Mouse (Mus musculus) intestine, embryonic 16.5 days (tissue): Measurements from ENCODE around the gene Vwce. TPM values are rescaled to one million over a fixed set of nuclear protein-coding genes. Genes with fewer than 3 reads are reported as not detected.

Source experiments
- ATAC-seq: fragments of 200-750 bp; cut with Nextera tagmentation; 2 replicates; pipeline ENCODE4 v1.8.0; 2017; ENCODE audit warnings: moderate TSS enrichment, moderate library complexity
- H3K27ac ChIP-seq: fragments of 300-500 bp; sonication (generic); 2 replicates; pipeline ENCODE4 v1.5.1; 2014; ENCODE audit warnings: mild to moderate bottlenecking, low read length
- H3K27me3 ChIP-seq: fragments of 300-500 bp; sonication (generic); replicated peaks from 2 replicates; pipeline ENCODE4 v1.6.1; 2014; ENCODE audit warnings: low read length, control low read depth, mixed read lengths; ENCODE audit not compliant: control insufficient read depth, insufficient read depth
- H3K36me3 ChIP-seq: fragments of 300-500 bp; sonication (generic); 2 replicates; pipeline ENCODE4 v1.6.1; 2014; ENCODE audit warnings: low read length, control low read depth; ENCODE audit not compliant: control insufficient read depth, insufficient read depth
- H3K4me1 ChIP-seq: fragments of 300-500 bp; sonication (generic); 2 replicates; pipeline ENCODE4 v1.6.1; 2014; ENCODE audit warnings: low read length, control low read depth, mixed read lengths; ENCODE audit not compliant: control insufficient read depth, insufficient read depth
- H3K4me2 ChIP-seq: fragments of 300-500 bp; sonication (generic); 2 replicates; pipeline ENCODE4 v1.6.1; 2014; ENCODE audit warnings: low read depth, low read length, control low read depth
- H3K4me3 ChIP-seq: fragments of 300-500 bp; sonication (generic); 2 replicates; pipeline ENCODE4 v1.5.1; 2014; ENCODE audit warnings: mild to moderate bottlenecking, low read length
- H3K9ac ChIP-seq: fragments of 300-500 bp; sonication (generic); 2 replicates; pipeline ENCODE4 v1.6.1; 2014; ENCODE audit warnings: low read depth, low read length
- H3K9me3 ChIP-seq: fragments of 300-500 bp; sonication (generic); 2 replicates; pipeline ENCODE4 v1.6.1; 2016; ENCODE audit warnings: low read length, control low read depth; ENCODE audit not compliant: control insufficient read depth
- WGBS: fragments of 180-500 bp; shearing (Covaris S2); extraction: QIAGEN DNeasy Blood & Tissue Kit; methylation state at CpG from one replicate; pipeline ENCODE4 v1.1.7; 2014; 5-methylcytosine and 5-hydroxymethylcytosine counted together
- polyA plus RNA-seq: library from polyadenylated mRNA; unstranded; fragments of >200 nt; fragmentation: Nextera tagmentation; extraction: Ambion mirVana; gene quantifications from 2 replicates; pipeline ENCODE4 v1.2.1, GENCODE M21; 2015

Vwce gene
- polyA plus RNA-seq, 1 experiment from 2014 or later = 4.8 TPM

DNA sequence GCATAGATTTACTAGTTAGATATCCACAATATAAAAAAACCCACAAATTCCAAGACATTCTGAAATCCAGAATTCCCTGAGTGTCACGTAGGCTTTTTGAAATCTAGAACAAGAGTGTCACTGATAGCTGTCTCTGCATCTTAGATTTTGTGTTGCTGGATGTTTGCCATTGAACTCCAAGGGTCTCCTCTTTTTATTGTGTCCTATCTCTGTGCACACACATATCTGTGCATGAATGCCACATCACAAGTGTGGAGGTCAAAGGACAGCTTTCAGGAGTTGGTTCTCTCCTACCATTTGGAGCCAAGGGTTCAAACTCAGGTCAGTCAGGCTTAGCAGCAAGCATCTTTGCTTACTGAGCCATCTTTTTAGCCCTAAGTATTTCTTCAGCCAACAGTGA, 73.9 kb downstream of the Vwce start:
- ATAC-seq = no peak
- 98% methylated on average over 1 of the region's 1 CpGs for WGBS
- Histone ChIP-seq H3K4me2 (no peak overlapping the region), H3K27ac (no peak overlapping the region), H3K4me1 (peaks cover 9% of the 10 kb centered on the region), H3K9me3 (no peaks in the 10 kb centered on the region), H3K36me3 (peaks cover 12% of the 10 kb centered on the region), H3K4me3 (no peak overlapping the region), H3K9ac (no peak overlapping the region), H3K27me3 (no peaks in the 10 kb centered on the region)

DNA sequence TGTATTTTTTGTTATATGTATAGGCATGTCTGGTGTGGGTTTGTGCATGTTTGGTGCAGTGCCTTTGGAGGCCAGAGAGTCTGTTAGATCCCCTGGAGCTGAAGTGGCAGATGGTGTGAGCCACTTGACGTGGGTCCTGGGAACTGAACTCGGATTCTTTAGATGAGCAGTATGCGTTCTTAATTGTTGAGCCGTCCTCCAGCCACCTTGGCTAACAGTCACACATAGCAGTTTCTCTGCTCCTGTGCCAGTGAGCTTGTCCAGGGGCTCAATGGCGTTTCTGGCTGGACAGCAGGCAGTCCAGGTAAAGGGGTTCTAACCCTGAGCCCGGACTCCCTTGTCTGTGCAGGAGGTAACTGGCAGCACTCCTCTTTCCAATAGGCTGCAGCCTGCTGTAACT, 74.9 kb downstream of the Vwce start:
- no peaks in the 10 kb centered on the region for H3K27me3 ChIP-seq
- H3K36me3 ChIP-seq = peaks cover 12% of the 10 kb centered on the region
- H3K9me3 ChIP-seq = no peaks in the 10 kb centered on the region
- H3K4me2 ChIP-seq = no peak overlapping the region
- H3K4me3 ChIP-seq = no peak overlapping the region
- peak overlapping the region; percentile 36; the same call in 1 of the 2 replicates for H3K9ac ChIP-seq
- WGBS = 70% methylated on average over 6 of the region's 6 CpGs
- peaks cover 9% of the 10 kb centered on the region for H3K4me1 ChIP-seq
- ATAC-seq = no peak
- H3K27ac ChIP-seq = no peak overlapping the region

DNA sequence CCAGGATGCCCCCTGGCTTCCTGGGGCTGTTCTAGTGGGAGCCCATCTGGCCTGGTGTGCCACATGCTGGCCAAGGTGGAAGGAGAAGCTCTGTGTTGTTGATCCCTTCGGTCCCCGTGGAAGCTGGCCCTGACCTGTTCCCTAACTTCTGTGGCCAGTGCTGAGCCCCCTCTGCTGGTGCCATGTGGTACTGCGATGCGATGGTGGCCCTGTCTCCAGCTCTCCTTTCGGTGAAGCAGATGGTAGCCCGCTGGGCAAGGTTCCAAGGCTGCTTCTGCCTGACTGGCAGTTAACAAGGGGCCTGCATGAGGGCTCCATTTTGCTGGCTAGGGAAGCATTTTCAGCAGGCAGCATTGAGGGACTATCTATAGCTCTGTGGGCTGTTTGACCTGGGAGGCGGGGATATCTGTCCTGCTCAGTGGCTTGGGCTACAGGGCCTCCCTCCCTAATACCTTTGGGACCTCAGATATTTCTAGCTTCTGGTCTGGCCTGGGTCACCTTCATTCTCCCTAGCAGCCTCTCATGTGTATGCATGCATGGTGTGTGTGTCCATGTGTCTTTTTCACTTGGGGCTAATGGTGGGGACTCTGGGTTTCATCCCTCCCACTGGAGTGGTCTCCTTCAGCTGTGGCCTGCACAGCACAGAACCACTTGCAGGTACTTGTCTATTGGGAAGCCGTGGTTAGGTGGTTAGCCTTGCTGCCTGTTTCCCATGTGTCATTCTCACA, 75.5 kb downstream of the Vwce start:
- Histone ChIP-seq H3K36me3 (peaks cover 12% of the 10 kb centered on the region), H3K9me3 (no peaks in the 10 kb centered on the region), H3K4me3 (no peak overlapping the region), H3K27ac (no peak overlapping the region; the same call in 1 of the 2 replicates), H3K4me1 (peaks cover 9% of the 10 kb centered on the region), H3K4me2 (no peak overlapping the region), H3K27me3 (no peaks in the 10 kb centered on the region), H3K9ac (peak overlapping the region; percentile 36; the same call in 1 of the 2 replicates)
- WGBS = 25% methylated on average over 8 of the region's 8 CpGs
- ATAC-seq = peak; percentile 86

DNA sequence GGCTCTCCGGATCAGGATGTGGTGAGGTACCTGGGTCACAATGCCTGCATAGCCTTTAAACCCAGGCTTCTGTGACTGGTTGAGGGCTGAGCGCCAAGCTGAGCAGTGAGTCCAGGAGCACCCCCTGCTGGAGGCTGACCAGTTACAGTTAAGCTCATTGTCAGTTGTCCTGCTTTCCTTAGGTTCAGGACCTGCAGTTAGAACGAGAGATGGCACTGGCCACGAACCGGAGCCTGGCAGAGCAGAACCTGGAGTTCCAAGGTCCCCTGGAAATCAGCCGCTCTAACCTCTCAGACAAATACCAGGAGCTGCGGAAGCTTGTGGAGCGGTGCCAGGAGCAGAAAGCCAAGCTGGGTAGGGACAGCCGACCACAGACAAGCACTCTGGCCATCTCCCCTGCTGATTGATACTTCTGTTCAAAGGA, 76.1 kb downstream of the Vwce start:
- Histone ChIP-seq H3K27me3 (no peaks in the 10 kb centered on the region), H3K9me3 (no peaks in the 10 kb centered on the region), H3K27ac (no peak overlapping the region; the same call in 1 of the 2 replicates), H3K4me1 (peaks cover 9% of the 10 kb centered on the region), H3K4me2 (no peak overlapping the region), H3K36me3 (peaks cover 12% of the 10 kb centered on the region), H3K9ac (0 out of 2 replicates have a peak overlapping the region, but pooled peaks have one; percentile 3), H3K4me3 (no peak overlapping the region)
- peak; percentile 37 for ATAC-seq
- WGBS = 69% methylated on average over 9 of the region's 9 CpGs

DNA sequence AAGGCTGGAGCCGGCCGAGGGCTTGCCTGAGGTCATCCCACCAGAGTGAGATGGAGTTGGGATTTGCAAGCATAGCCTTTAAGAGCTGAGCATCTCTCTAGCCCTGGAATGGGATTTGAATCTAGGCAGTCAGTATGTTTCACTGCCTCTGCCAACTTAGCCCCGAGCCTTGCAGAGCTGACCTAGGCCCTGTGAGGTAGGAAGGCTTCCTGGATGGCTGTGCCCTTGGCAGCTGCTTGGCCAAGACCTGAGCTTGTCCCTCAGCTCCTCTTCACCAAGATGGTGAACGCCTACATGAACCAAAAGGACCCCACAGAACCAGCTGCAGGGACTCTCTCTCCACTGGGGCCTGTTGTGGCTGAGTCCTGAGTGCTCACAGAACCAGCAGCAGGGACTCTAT, 76.7 kb downstream of the Vwce start:
- ATAC-seq = no peak
- Histone ChIP-seq H3K36me3 (peaks cover 12% of the 10 kb centered on the region), H3K4me3 (no peak overlapping the region), H3K4me2 (no peak overlapping the region), H3K9ac (no peak overlapping the region), H3K27ac (no peak overlapping the region), H3K9me3 (no peaks in the 10 kb centered on the region), H3K27me3 (no peaks in the 10 kb centered on the region), H3K4me1 (peaks cover 9% of the 10 kb centered on the region)
- whole genome bisulfite sequencing = 94% methylated on average over 4 of the region's 4 CpGs

DNA sequence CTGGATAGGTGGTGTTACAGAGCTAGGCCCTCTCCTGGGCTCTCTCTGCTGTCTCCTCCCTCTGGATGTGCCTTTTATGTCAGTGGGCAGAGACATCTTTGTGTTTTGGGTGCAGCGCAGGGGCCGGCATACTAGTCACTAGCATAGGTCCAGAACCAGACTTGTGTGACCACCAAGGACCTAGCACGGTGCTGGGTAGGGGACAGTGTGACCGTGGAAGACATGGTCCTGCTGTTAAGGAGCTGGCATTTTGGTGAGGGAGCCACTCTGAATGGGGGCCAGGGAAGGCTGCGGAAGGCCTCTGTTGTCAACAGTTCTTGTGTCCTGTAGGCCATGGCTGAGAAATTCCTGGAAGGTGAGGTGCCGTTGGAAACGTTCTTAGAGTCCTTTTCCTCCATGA, 78.2 kb downstream of the Vwce start:
- no peak overlapping the region for H3K27ac ChIP-seq
- no peak for ATAC-seq
- no peak overlapping the region for H3K4me2 ChIP-seq
- peaks cover 9% of the 10 kb centered on the region for H3K4me1 ChIP-seq
- 93% methylated on average over 7 of the region's 7 CpGs for WGBS
- no peaks in the 10 kb centered on the region for H3K9me3 ChIP-seq
- no peak overlapping the region for H3K4me3 ChIP-seq
- H3K36me3 ChIP-seq = peaks cover 7% of the 10 kb centered on the region
- no peaks in the 10 kb centered on the region for H3K27me3 ChIP-seq
- no peak overlapping the region for H3K9ac ChIP-seq

DNA sequence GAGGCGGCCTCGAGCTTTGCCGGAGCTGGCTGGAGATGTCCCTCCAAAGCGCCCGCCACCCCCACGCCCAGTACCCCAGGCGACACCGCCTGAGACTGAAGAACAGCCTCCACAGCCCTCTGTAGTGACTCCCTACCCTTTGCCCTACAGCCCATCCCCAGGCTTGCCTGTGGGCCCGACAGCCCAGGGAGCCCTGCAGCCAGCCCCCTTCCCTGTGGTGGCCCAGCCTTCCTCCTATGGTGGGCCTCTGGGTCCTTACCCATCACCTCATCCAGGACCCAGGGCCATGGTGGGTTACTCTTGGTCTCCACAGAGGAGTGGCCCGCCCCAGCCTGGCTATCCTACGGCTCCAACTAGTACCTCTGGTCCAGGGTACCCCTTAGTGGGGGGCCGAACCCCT, 78.6 kb downstream of the Vwce start:
- Histone ChIP-seq H3K36me3 (peaks cover 7% of the 10 kb centered on the region), H3K27me3 (no peaks in the 10 kb centered on the region), H3K4me1 (peaks cover 9% of the 10 kb centered on the region), H3K27ac (no peak overlapping the region), H3K4me3 (no peak overlapping the region), H3K9me3 (no peaks in the 10 kb centered on the region), H3K9ac (no peak overlapping the region), H3K4me2 (no peak overlapping the region)
- 96% methylated on average over 12 of the region's 12 CpGs for WGBS
- ATAC-seq = no peak

DNA sequence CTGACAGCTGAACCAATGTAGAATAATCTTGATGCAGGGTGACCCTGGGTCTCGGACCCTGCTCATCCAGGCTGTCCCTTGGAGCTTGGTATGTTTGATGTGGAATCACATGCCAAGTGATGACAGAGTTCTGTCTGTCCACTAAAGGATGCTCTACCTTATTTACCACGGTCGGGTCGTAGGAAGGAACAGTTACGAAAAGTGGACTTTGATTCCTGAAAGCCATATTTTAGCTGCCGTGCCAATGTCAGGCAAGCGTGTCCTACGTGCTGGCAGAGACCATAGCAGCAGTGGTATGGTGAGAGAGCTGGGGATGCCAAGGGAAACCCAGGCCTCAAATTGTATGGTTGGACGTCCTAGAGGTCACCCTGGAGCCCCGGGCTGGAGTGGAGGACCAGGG, 79.5 kb downstream of the Vwce start:
- no peak overlapping the region for H3K9ac ChIP-seq
- no peak overlapping the region for H3K27ac ChIP-seq
- no peak overlapping the region for H3K4me3 ChIP-seq
- no peaks in the 10 kb centered on the region for H3K27me3 ChIP-seq
- peaks cover 9% of the 10 kb centered on the region for H3K4me1 ChIP-seq
- 90% methylated on average over 10 of the region's 10 CpGs for WGBS
- H3K9me3 ChIP-seq = no peaks in the 10 kb centered on the region
- no peak overlapping the region for H3K4me2 ChIP-seq
- ATAC-seq = no peak
- peaks cover 7% of the 10 kb centered on the region for H3K36me3 ChIP-seq

DNA sequence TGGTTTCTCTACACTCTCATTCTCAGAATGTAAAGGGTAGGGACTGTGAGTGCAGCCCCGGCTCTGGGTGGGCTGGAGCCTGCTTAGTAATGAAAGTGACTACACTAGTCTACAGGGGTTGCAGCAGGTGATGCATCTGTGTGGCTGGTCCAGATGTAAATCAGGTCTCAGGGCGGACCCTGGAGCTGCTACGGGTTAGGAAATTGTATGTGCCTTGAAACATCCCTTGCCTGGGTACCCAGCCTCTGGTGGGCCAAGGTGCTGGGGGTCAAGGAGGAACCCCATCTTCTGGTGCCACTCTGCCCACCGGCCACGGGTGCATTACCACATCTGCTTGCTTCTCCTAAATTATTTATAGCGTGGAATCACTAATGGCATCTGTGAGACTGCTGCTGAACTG, 80.2 kb downstream of the Vwce start:
- WGBS = 75% methylated on average over 6 of the region's 6 CpGs
- Histone ChIP-seq H3K27ac (no peak overlapping the region), H3K36me3 (peaks cover 7% of the 10 kb centered on the region), H3K4me1 (peaks cover 5% of the 10 kb centered on the region), H3K4me3 (no peak overlapping the region), H3K27me3 (no peaks in the 10 kb centered on the region), H3K9me3 (no peaks in the 10 kb centered on the region), H3K4me2 (no peak overlapping the region), H3K9ac (no peak overlapping the region)
- ATAC-seq = no peak
